Mouse (Mus musculus) lung, adult 2 months (tissue): ENCODE measurements at regions not wholly inside any gene's neighbourhood (a gene's known extent, or its start where the extent isn't known, plus 50 kb on each side); places are given as distances from the start of the nearest gene placed in this dataset.

Experiments
- DNase-seq: peaks from one replicate; pipeline ENCODE4 v3.0.0; 2022
- H3K4me1 ChIP-seq: fragments of 200-500 bp; 2 replicates; pipeline ENCODE4 v1.6.1; 2011; ENCODE audit warnings: low read length; ENCODE audit not compliant: control insufficient read depth, insufficient read depth
- H3K4me3 ChIP-seq: fragments of 200-500 bp; replicated peaks from 2 replicates; pipeline ENCODE3; 2011; ENCODE audit warnings: low read depth, mild to moderate bottlenecking, control low read depth, low read length; ENCODE audit errors: extremely low read depth
- CTCF ChIP-seq: fragments of 200-500 bp; IDR thresholded peaks from 2 replicates; pipeline ENCODE4 v1.5.1; 2011; ENCODE audit warnings: mild to moderate bottlenecking, low read length, control low read depth; ENCODE audit not compliant: insufficient read depth
- POLR2A ChIP-seq: fragments of 200-500 bp; IDR thresholded peaks from 2 replicates; pipeline ENCODE4 v1.6.1; 2011; ENCODE audit warnings: low read depth, mild to moderate bottlenecking, control low read depth, low read length, borderline replicate concordance; ENCODE audit errors: extremely low read depth
- WGBS: fragments of 180-500 bp; shearing (Covaris S2); methylation state at CpG from one replicate; pipeline ENCODE4 v1.1.7; 2018; 5-methylcytosine and 5-hydroxymethylcytosine counted together

DNA sequence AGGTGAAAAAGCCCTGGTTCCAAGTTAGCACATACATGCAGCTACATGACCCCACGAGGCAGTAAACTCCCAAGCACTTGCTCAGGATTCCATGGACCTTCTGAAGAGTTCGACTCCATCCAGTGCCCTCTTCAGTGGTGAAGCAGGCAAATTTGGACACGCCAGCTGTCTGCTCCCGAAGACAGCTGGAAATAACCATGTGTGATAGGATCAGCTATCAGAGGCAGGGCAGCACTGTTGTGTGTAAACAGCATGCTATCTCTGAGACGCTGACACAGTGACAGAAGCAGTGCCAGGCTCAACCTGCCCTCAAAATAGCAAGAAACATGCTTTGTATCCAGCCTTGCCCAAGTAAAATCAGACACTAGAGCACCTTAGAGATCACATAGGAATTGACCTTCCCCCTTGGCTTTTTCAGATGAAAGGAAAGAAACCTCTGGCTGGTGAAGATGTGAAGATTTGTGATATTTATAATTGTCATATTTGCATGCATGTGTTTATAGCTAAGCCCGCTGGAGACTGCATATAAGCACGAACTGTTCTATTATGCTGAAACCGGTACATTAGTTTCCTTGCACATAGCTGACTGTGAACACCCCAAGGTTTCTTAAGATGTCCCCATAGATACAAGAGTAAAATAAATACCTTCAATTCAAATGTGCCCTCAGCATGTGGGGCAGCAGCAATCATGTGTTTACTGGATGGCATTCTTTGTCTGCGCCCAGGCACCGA is 146.4 kb upstream of the Nrip1 start:
- DNase-seq = no peak
- H3K4me3 ChIP-seq = no peak overlapping the region
- 74% methylated on average over 10 of the region's 10 CpGs for WGBS
- TF ChIP-seq POLR2A (no peak), CTCF (no peak)
- no peaks in the 10 kb centered on the region for H3K4me1 ChIP-seq

DNA sequence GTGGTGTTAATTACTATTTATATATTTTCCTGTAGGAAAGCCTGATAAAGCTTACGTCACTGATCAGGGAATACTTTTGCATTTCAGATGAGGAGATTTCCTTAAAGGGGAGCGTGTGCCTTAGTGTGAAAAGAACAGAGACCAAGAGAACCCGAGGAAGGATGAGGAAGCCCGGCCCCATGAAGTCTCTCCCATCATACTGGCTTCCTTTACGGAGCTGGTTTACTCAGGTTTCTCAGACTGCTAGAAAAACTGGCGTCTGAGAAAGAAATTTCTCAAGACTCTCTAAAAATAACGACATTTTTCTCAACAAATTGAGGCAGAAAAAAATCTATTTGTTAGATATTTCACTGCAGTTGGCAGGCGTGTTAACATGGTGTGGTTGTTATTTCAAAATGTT is 137.2 kb upstream of the Nrip1 start:
- no peak for DNase-seq
- Histone ChIP-seq H3K4me3 (no peak overlapping the region), H3K4me1 (no peaks in the 10 kb centered on the region; the same call in 1 of the 2 replicates)
- TF ChIP-seq POLR2A (no peak), CTCF (no peak)
- WGBS = 39% methylated on average over 8 of the region's 8 CpGs

DNA sequence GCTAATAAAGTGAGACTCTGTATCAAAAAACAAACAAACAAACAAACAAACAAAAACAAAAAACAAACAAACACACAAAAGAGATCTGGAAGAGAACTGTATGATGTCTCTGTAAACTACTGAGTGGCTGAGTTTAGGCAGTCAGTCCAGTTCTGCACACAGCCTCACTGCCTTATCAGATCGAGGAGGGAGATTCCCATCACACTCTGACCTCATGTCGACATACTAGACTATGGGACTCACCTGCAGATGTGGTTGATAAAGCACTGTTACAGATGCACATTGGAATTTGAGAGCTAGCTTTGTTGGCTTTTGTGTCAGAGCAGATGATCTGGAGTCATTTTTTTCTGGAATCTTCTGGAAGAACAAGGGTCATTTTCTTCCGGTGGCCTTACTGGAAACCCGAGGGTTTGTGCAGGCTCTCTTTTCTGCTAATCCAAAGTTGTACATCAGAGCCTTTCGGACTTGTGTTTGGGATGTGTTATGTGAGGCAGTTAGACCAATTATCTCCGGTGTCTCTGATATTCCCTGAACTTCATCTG is 135.6 kb upstream of the Nrip1 start:
- DNase-seq = no peak
- WGBS = 81% methylated on average over 6 of the region's 6 CpGs
- H3K4me3 ChIP-seq = no peak overlapping the region
- TF ChIP-seq CTCF (no peak), POLR2A (no peak)
- no peaks in the 10 kb centered on the region; the same call in 1 of the 2 replicates for H3K4me1 ChIP-seq

DNA sequence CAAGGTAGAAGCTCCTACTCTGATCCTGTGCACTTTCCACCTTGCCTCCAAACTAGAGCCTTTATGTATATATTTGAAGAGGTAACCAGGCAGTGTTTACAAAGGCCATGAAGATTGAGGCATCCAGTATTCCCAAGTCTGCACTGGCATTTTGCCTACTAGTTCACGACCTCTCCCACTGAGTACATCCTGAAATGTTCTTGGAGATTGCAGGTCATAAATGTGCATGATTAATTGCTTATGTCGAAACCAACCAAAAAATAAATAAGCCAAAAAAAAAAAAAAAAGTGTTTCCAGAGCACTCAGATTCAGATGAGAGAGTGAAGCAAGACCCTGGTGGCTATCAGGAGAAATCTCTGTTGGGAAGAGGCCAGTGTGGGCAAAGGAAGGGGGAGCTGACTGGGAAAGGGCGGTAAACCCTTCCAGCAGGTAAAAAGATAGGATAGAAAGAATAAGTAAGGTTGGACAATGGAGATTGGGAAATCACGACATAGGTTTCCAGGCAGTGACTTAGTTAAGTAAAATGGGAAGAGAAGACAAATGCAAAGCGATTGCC is 133.6 kb upstream of the Nrip1 start:
- DNase-seq = no peak
- H3K4me1 ChIP-seq = no peaks in the 10 kb centered on the region; the same call in 1 of the 2 replicates
- 41% methylated on average over 5 of the region's 5 CpGs for WGBS
- no peak overlapping the region for H3K4me3 ChIP-seq
- TF ChIP-seq CTCF = no peak
- no peak for TF ChIP-seq POLR2A

DNA sequence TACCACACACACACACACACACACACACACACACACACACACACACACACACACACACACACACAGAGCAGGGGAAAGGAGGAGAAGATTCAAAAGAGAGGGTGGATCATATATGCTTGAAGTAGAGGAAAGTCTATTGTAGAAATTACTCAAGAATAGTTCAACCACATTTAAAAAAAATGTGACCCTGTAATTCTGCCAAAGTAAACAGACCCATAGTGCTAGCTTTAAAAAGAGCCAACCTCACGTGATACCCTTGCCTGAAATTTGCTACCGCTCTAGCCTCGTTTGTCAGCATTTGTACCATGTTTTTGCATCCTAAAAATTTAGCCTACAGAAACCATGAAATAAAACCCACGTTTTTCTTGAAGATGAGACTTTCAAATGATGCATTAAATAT is 132.6 kb upstream of the Nrip1 start:
- no peak for DNase-seq
- Histone ChIP-seq H3K4me1 (no peaks in the 10 kb centered on the region; the same call in 1 of the 2 replicates), H3K4me3 (no peak overlapping the region)
- TF ChIP-seq CTCF (no peak), POLR2A (no peak)
- WGBS = 50% methylated on average over 4 of the region's 4 CpGs

DNA sequence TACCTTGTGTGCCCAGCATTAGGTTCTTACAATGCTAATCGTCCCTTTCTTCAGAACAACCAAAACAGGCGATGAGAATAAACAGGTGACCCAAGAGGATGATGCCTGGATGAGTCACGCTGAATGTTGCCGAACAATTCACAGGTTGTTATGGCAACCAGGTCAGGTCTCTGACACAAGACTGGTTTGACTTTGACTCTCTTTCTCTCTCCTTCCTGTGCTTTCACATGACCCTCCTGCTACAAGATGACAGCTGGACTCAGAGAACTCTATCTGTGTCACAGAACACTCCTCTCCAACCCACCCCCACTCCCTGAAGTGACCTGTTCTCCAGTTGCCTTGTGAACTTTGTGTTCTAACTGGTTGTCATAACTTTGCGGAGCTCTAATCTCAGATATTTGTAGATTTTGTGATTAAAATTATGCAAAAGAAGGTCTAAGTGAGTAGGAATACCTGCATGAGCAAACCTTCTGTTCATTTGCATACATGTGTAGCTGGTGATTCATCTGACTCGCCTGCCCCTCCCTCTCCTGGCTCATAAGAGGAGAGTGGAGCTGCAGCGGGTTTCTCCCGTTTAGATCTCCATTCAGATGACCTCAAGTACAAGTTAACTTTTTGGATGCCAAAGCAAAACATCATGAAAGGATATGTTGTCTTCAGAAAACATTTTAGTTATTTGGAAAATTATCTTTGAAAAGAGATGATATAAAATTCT is 126.2 kb upstream of the Nrip1 start:
- TF ChIP-seq CTCF (no peak), POLR2A (no peak)
- 59% methylated on average over 8 of the region's 8 CpGs for WGBS
- no peak overlapping the region for H3K4me3 ChIP-seq
- no peaks in the 10 kb centered on the region for H3K4me1 ChIP-seq
- DNase-seq = no peak

DNA sequence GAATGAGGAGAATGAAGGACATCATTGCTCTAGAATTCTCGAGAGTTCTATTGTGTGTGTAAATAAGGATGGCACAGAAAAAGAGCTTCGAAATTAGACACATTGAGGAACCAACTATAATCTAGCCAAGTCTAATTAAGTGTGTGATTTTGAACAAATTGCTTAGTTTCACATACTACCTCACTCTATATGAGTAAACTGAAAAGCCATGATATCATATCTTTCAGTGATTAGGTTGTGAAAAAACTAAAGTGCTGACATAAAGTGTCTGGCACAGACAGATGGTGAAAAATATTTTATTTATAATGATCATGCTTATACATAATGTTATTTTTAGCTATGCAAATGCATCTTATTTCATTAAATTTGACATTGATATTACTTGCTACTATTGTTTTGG is 124.6 kb upstream of the Nrip1 start:
- TF ChIP-seq POLR2A (no peak), CTCF (no peak)
- 60% methylated on average over 2 of the region's 2 CpGs for WGBS
- H3K4me1 ChIP-seq = no peaks in the 10 kb centered on the region
- DNase-seq = no peak
- H3K4me3 ChIP-seq = no peak overlapping the region

DNA sequence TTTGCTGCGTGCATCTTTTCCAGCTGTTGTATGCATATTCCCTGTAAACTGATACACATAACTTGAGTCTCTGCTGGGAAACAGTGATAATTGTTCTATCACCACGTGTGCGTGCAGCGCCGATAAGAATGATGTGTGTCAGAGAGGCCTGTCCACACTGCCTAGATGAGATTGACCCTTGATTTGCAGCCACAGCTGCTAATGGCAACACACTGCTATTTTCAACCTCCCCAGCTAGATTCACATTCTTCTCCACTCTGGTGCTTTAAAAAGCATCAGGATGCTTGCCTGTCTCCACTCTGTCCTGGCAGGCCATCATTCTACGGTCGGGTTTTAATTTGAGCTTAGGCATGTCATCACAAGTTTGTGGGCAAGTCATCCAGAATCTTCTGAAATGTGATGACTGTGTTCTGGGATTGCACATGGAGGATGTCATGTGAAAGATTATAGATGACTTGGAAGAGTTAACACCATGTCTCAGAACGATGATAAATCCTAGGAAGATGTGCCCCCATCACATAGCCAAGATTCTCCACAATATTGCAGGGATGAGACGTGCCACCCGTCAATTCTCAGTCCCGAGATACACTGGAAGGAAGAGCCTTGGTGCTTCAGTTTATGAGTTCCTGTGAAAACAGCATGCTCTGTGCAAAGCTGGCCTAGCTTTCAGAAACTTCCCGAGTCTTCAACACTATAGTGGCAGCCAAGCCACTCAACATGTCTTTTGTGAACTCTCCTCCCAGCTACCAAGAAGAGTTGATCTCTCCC is 123.6 kb upstream of the Nrip1 start:
- TF ChIP-seq CTCF = no peak
- no peak for TF ChIP-seq POLR2A
- no peaks in the 10 kb centered on the region for H3K4me1 ChIP-seq
- DNase-seq = no peak
- 86% methylated on average over 12 of the region's 12 CpGs for WGBS
- H3K4me3 ChIP-seq = no peak overlapping the region

DNA sequence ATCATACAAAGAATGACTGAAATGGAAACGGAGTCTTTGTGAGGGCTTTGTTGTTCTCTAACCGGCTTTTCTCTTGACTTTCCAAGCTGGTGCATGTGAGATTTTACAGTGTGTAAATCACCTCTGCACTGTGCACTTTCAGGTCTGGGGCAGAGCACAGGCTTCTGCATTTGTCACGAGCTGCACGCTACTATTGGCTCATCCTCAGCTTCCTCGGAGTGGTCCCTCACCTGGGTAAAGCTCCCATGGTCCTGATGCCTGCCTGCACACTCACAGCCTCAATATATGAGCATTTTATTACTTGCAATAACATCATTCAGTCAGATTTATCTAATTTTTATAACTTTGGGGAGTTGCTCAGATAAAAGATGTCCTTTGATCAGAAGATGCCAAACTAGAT is 109.8 kb upstream of the Nrip1 start:
- WGBS = 94% methylated on average over 5 of the region's 5 CpGs
- Histone ChIP-seq H3K4me3 (no peak overlapping the region), H3K4me1 (no peaks in the 10 kb centered on the region)
- no peak for TF ChIP-seq POLR2A
- no peak for TF ChIP-seq CTCF
- DNase-seq = no peak
